Mouse (Mus musculus) liver, postnatal 0 days (tissue): ENCODE results near the gene Drd3. TPM values are rescaled to one million over a fixed set of nuclear protein-coding genes. Genes with fewer than 3 reads are reported as not detected.
A peak's percentile ranks its signal among the peaks of the same experiment; 100 is the strongest.

Source experiments
- ATAC-seq: fragments of 200-750 bp; cut with Nextera tagmentation; 2 replicates; pipeline ENCODE4 v1.8.0; 2017; ENCODE audit warnings: mild to moderate bottlenecking, moderate library complexity
- DNase-seq: peaks from one replicate; pipeline ENCODE4 v3.0.0-alpha.2; 2016
- H3K27ac ChIP-seq: fragments of 300-500 bp; sonication (generic); 2 replicates; pipeline ENCODE4 v1.5.1; 2014; ENCODE audit warnings: antibody characterized with exemption, moderate library complexity, mild to moderate bottlenecking, low read depth
- H3K27me3 ChIP-seq: fragments of 300-500 bp; sonication (generic); 2 replicates; pipeline ENCODE4 v1.6.1; 2014; ENCODE audit warnings: low read length, control low read depth, mixed read lengths; ENCODE audit not compliant: insufficient read depth
- H3K36me3 ChIP-seq: fragments of 300-500 bp; sonication (generic); replicated peaks from 2 replicates; pipeline ENCODE4 v1.6.1; 2014; ENCODE audit warnings: mild to moderate bottlenecking, control low read depth, low read length, moderate library complexity, mixed read lengths; ENCODE audit not compliant: insufficient read depth
- H3K4me1 ChIP-seq: fragments of 300-500 bp; sonication (generic); 2 replicates; pipeline ENCODE4 v1.6.1; 2014; ENCODE audit warnings: antibody characterized with exemption, mild to moderate bottlenecking, control low read depth; ENCODE audit not compliant: insufficient read depth
- H3K4me2 ChIP-seq: fragments of 300-500 bp; sonication (generic); 2 replicates; pipeline ENCODE4 v1.6.1; 2014; ENCODE audit warnings: low read depth, mild to moderate bottlenecking, low read length, moderate library complexity, mixed read lengths
- H3K4me3 ChIP-seq: fragments of 300-500 bp; sonication (generic); 2 replicates; pipeline ENCODE4 v1.5.1; 2014; ENCODE audit warnings: low read depth, low read length
- H3K9ac ChIP-seq: fragments of 300-500 bp; sonication (generic); replicated peaks from 2 replicates; pipeline ENCODE4 v1.6.1; 2014; ENCODE audit warnings: mild to moderate bottlenecking, moderate library complexity
- H3K9me3 ChIP-seq: fragments of 300-500 bp; sonication (generic); 2 replicates; pipeline ENCODE4 v1.6.1; 2016; ENCODE audit warnings: mild to moderate bottlenecking, control low read depth, low read length, mixed read lengths
- CTCF ChIP-seq: sonication (generic); IDR thresholded peaks from 2 replicates; pipeline ENCODE4 v1.5.1; 2016; ENCODE audit warnings: antibody characterized with exemption, low read depth
- EP300 ChIP-seq: IDR thresholded peaks from 2 replicates; pipeline ENCODE4 v1.6.1; 2016; ENCODE audit warnings: antibody characterized with exemption, low read depth, mild to moderate bottlenecking
- WGBS: fragments of 180-500 bp; shearing (Covaris S2); extraction: QIAGEN DNeasy Blood & Tissue Kit; methylation state at CpG from one replicate; pipeline ENCODE4 v1.1.7; 2014; ENCODE audit not compliant: insufficient replicate concordance; 5-methylcytosine and 5-hydroxymethylcytosine counted together
- polyA plus RNA-seq: library from polyadenylated mRNA; unstranded; fragments of >200 nt; fragmentation: Nextera tagmentation; extraction: Ambion mirVana; gene quantifications from 2 replicates; pipeline ENCODE4 v1.2.1, GENCODE M21; 2015

The Drd3 gene
- polyA plus RNA-seq, 1 experiment from 2014 or later: not detected

DNA sequence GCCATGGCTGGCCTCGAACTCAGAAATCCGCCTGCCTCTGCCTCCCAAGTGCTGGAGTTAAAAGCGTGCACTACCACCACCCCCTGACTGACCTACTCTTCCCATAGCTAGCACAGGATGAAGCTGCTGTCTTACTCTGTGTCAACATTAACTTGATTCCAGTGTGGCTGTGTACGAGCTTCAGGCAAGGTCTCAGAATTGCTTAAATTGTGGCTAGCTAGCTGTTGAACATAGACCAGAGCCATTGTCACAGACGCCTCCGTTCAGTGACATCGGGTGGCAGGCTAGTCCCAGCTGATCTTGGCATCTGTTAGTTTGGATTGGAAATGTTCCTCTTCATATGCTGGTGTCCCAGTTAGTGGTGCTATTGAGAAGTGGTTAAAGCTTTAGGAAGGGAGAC, 42.5 kb upstream of the Drd3 start:
- Histone ChIP-seq H3K4me3 (no peak overlapping the region), H3K4me1 (no peaks in the 10 kb centered on the region), H3K9me3 (no peaks in the 10 kb centered on the region), H3K36me3 (no peaks in the 10 kb centered on the region), H3K4me2 (no peak overlapping the region), H3K9ac (no peak overlapping the region), H3K27ac (no peak overlapping the region), H3K27me3 (no peaks in the 10 kb centered on the region)
- ATAC-seq (no peak), DNase-seq (no peak)
- WGBS: 79% methylated on average over 7 of the region's 7 CpGs
- no peak for TF ChIP-seq CTCF
- TF ChIP-seq EP300: no peak

DNA sequence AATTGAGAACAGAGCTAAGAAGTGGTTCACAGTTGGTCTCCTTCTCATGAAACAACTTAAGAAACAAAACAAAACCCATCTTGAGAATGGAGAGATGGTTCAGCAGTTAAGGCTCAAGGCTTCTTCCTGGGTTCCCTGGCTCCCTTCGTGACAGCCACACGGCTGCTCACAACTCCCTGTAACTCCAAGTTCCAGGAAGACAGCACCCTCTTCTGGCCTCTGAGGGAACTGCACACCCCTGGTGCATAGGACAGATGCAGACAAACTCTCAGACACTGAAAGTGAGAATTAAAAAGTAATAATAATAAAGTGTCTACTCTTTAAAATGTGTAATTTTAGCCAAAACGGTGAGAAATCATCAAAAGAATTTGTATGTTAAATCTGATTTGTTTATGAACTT, 29.4 kb upstream of the Drd3 start:
- Histone ChIP-seq H3K4me2 (no peak overlapping the region), H3K36me3 (no peaks in the 10 kb centered on the region), H3K9ac (no peak overlapping the region), H3K27ac (no peak overlapping the region), H3K9me3 (no peaks in the 10 kb centered on the region), H3K4me1 (no peaks in the 10 kb centered on the region), H3K27me3 (no peaks in the 10 kb centered on the region), H3K4me3 (no peak overlapping the region)
- no peak for DNase-seq
- ATAC-seq: no peak
- peak; percentile 42 for TF ChIP-seq CTCF
- TF ChIP-seq EP300: no peak
- 56% methylated on average over 3 of the region's 3 CpGs for WGBS

GRCm38 (mm10) chr16:43729506-43730221, 24.2 kb upstream of the Drd3 start:
- WGBS: 76% methylated on average over 8 of the region's 8 CpGs
- no peak for ATAC-seq
- TF ChIP-seq EP300 (no peak), CTCF (no peak)

DNA sequence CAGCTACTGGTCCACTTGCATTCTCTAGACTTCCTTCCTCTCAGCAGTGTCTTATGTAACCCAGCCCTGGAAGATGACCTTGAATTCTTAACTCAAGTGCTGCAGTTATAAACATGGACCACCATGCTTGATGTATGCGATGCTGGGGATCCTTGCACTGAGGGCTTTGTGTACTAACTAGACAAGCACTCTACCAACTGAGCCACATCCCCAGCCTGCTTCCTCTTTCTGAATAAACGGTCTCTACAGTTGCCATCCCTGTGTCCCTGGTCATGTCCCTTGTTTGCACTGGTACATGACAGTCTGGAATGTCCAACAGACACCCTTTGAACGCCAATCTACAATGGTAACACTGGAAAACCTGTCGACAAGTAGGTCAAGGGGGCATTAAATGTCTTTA, 23.5 kb upstream of the Drd3 start:
- no peaks in the 10 kb centered on the region for H3K36me3 ChIP-seq
- TF ChIP-seq EP300 (no peak), CTCF (no peak)
- ATAC-seq: no peak
- DNase-seq: no peak
- no peak overlapping the region for H3K4me2 ChIP-seq
- H3K4me3 ChIP-seq: no peak overlapping the region
- H3K27me3 ChIP-seq: no peaks in the 10 kb centered on the region
- no peaks in the 10 kb centered on the region for H3K4me1 ChIP-seq
- no peak overlapping the region for H3K9ac ChIP-seq
- no peaks in the 10 kb centered on the region for H3K9me3 ChIP-seq
- 73% methylated on average over 4 of the region's 4 CpGs for WGBS
- H3K27ac ChIP-seq: no peak overlapping the region

More at GRCm38 (mm10) chr16:43729506-43730221, 24.2 kb upstream of the Drd3 start:
- Histone ChIP-seq H3K4me2 (no peak overlapping the region), H3K36me3 (no peaks in the 10 kb centered on the region), H3K4me3 (no peak overlapping the region), H3K27me3 (no peaks in the 10 kb centered on the region), H3K9ac (no peak overlapping the region), H3K9me3 (no peaks in the 10 kb centered on the region), H3K27ac (no peak overlapping the region), H3K4me1 (no peaks in the 10 kb centered on the region)
- no peak for DNase-seq

- H3K4me3 ChIP-seq: no peak overlapping the region
- H3K27me3 ChIP-seq: no peaks in the 10 kb centered on the region
- ATAC-seq (no peak), DNase-seq (no peak)
- H3K4me1 ChIP-seq: no peaks in the 10 kb centered on the region
- no peak for TF ChIP-seq CTCF
- TF ChIP-seq EP300: no peak
- no peak overlapping the region for H3K27ac ChIP-seq
- WGBS: 88% methylated on average over 10 of the region's 10 CpGs
- H3K9ac ChIP-seq: no peak overlapping the region
- H3K9me3 ChIP-seq: no peaks in the 10 kb centered on the region
- H3K36me3 ChIP-seq: no peaks in the 10 kb centered on the region
- no peak overlapping the region for H3K4me2 ChIP-seq
Observed at GRCm38 (mm10) chr16:43732496-43732895, 21.3 kb upstream of the Drd3 start.

DNA sequence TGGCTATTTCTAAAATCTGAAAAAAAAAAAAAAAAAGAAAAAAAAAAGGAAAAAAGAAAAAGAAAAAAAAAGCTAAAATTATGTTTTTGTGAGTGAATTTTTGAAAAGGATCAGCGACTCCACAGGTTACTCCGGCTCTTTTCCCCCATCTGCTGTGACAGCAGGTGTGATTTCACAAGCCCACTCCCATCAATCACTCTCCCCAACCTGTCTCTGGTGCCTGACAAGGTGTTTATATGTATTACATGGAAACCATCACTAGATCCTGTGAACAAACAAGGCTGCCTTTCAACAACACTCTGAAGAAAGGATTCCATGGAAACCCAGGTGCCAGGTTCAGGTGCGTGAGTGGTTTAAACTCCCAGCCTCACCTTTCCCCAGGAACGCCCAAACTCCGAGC, 20.9 kb upstream of the Drd3 start:
- Histone ChIP-seq H3K27me3 (no peaks in the 10 kb centered on the region), H3K36me3 (no peaks in the 10 kb centered on the region), H3K4me2 (no peak overlapping the region), H3K4me1 (no peaks in the 10 kb centered on the region), H3K4me3 (no peak overlapping the region), H3K27ac (no peak overlapping the region), H3K9me3 (no peaks in the 10 kb centered on the region), H3K9ac (no peak overlapping the region)
- TF ChIP-seq CTCF (no peak), EP300 (no peak)
- DNase-seq: no peak
- no peak for ATAC-seq
- WGBS: 79% methylated on average over 5 of the region's 5 CpGs

DNA sequence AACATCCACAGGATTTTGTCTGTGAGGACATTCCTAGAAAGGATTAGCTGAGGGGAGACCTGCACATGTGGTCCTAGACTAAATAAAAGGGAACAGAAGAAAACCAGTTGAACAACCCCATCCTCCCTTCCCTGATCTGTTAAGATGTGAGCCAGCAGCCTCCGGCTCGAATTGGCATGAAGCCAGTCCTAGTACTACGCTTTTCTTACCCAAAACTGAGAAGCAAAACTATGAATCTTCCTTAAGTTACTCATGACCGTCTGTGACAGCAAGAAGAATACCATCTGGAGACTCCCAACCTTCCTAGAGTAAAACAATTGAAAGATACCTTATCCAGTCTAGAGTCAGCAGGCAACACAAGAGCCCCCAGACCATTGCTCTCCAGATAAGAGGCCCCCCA, 15.9 kb upstream of the Drd3 start:
- DNase-seq (no peak), ATAC-seq (no peak)
- H3K9me3 ChIP-seq: no peaks in the 10 kb centered on the region
- H3K27me3 ChIP-seq: no peaks in the 10 kb centered on the region
- no peaks in the 10 kb centered on the region for H3K36me3 ChIP-seq
- no peaks in the 10 kb centered on the region for H3K4me1 ChIP-seq
- H3K4me2 ChIP-seq: no peak overlapping the region
- TF ChIP-seq EP300: no peak
- no peak for TF ChIP-seq CTCF
- no peak overlapping the region for H3K9ac ChIP-seq
- WGBS: 76% methylated on average over 4 of the region's 4 CpGs
- no peak overlapping the region for H3K27ac ChIP-seq
- H3K4me3 ChIP-seq: no peak overlapping the region
